Mouse (Mus musculus) kidney, adult 2 months (tissue): ENCODE measurements around the gene Uqcrc2.

ENCODE experiments used
- CTCF ChIP-seq: fragments of 200-500 bp; conservative IDR thresholded peaks from 2 replicates; pipeline ENCODE4 v1.5.1; 2011; ENCODE audit warnings: low read depth, mild to moderate bottlenecking, control low read depth, low read length, moderate library complexity, mixed read lengths; ENCODE audit not compliant: insufficient read depth, insufficient read length
- POLR2A ChIP-seq: fragments of 200-500 bp; IDR thresholded peaks from one replicate; pipeline ENCODE4 v1.6.1; 2011; ENCODE audit warnings: low read depth, low read length, control low read depth

DNA sequence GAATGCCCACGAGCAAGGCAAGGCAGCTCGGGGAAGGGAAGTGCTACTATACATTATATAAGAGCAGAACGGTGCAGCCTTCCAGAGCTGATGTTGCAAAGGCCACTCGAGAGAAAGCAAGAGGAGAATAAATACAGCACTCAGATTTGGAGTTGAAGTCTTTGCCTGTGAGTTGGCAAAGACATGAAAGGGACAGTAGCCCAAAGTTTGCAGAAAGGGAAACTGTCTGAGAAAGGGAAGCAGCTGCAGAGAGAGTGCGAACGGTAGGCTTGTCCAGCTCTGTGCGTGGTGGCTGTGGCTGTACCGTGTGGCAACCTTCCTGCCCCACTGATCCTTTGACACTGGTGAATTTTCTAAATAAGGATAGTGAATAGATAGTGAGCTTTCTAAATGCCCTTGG, 44.0 kb downstream of the Uqcrc2 start:
- no peak for TF ChIP-seq CTCF
- no peak for TF ChIP-seq POLR2A
